Mouse (Mus musculus): ENCODE data around the gene Ifnar1. TPM values are rescaled to one million over a fixed set of nuclear protein-coding genes. Genes with fewer than 3 reads are reported as not detected.

Ifnar1 gene
- polyA plus RNA-seq, 1 experiment: 15.9 TPM

DNA sequence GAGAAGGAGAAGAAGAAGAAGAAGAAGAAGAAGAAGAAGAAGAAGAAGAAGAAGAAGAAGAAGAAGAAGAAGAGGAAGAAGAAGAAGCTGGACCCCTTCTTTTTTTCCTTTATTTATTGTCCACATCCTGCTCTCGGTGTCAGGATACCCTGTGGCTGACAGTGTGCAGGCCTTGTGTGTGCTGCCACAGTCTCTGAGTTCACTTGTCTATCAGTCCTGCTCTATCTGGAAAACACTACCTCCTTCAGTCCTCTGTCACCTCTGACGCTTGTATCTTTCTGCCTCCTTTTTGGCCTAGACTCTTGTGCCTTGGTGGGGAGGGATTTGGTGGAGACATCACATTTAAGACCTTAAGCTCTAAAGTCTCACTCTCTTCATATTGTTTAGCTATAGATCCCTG, 21.6 kb upstream of the Ifnar1 start:
- H3K27ac ChIP-seq (ENCODE audit: control insufficient read depth, insufficient read depth, low read depth, low read length, poor library complexity): no peak overlapping the region
- no peak overlapping the region for H3K4me3 ChIP-seq (replicated peaks; ENCODE audit: control insufficient read depth, low read depth, low read length)
- H3K4me1 ChIP-seq (ENCODE audit: control insufficient read depth, insufficient read depth, low read length): peaks cover 7% of the 10 kb centered on the region
- TF ChIP-seq POLR2A (IDR thresholded peaks at IDR 0.05; ENCODE audit: borderline replicate concordance, control insufficient read depth, low read depth, low read length) (no peak), CTCF (IDR thresholded peaks at IDR 0.05; ENCODE audit: control insufficient read depth, insufficient read depth, low read length) (no peak)
- WGBS: 49% methylated on average over 2 of the region's 2 CpGs

DNA sequence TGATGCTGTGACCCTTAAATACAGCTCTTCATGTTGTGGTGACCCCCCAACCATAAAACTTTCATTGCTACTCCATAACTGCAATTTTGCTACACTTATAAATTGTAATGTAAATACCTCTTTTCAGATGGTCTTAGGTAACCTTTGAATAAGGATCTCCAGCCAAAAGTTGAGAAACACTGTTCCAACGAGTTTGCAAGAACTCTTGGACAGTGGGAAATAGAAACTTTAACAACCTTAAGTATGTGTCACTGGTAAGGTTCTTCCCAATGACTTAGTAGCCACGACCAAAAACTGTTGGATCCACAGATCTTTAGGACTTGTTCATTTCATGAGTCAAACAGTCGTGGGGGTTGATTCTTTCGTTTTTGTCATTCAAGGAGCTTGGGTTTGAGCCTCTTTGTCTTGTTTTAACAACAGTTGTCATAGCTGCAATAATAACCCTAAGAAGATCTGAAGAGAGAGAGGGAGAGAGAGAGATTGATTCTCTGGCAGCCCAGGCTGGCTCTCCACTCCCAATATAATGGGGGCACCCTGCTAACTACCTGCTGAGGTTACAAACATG, 21.1 kb upstream of the Ifnar1 start:
- Histone ChIP-seq H3K4me1 (ENCODE audit: control insufficient read depth, insufficient read depth, low read length) (peaks cover 7% of the 10 kb centered on the region), H3K4me3 (replicated peaks; ENCODE audit: control insufficient read depth, low read depth, low read length) (peak overlapping the region; percentile 73), H3K27ac (ENCODE audit: control insufficient read depth, insufficient read depth, low read depth, low read length, poor library complexity) (peak overlapping the region; percentile 19; the same call in 1 of the 2 replicates)
- WGBS: 56% methylated on average over 4 of the region's 4 CpGs
- TF ChIP-seq POLR2A (IDR thresholded peaks at IDR 0.05; ENCODE audit: borderline replicate concordance, control insufficient read depth, low read depth, low read length): no peak
- TF ChIP-seq CTCF (IDR thresholded peaks at IDR 0.05; ENCODE audit: control insufficient read depth, insufficient read depth, low read length): no peak

DNA sequence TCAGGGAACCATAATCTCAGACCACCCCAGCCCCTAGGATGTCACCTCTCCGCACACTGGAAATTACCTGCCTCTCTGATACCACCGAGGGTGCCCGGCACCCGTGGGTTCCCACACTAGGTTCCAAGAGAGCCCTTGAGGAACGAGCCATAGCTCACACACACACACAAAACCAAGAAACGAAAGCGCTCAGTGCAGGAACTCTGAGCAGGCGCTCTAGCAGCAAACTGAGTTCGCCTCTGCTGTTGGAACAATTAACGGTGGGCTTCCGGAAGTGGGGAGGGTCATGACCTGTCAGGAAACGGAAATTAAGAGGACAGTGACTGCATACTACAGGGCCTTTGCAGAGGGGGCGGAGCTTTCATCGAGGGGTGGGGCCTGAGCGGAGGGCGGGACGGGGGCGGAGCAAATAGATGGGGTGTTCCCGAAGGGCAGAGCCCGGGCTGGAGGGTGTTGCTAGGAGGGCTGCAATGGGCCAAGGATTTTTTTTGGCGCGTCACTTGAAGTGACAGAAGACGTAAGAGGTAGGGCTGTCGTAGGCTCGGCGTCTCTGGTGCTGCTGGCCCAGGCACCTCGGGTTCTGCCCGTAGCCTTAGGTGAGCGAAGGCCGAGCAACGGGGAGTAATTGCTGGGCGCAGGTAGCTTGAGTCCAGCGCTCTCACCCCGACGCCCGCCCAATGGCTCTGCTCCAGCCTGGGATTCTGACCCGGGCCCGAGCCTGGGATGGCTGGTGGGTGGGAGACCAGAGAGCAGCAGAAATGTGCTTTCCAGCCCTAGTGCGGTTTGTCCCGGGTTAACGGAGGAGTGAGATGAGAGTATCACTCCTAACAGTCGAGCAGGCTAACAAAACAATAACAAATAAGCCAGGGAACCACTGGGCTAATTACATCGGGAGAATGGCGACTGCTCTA, 20.2 kb upstream of the Ifnar1 start:
- Histone ChIP-seq H3K4me1 (ENCODE audit: control insufficient read depth, insufficient read depth, low read length) (peaks cover 6% of the 10 kb centered on the region), H3K27ac (ENCODE audit: control insufficient read depth, insufficient read depth, low read depth, low read length, poor library complexity) (peak overlapping the region; percentile 94), H3K4me3 (replicated peaks; ENCODE audit: control insufficient read depth, low read depth, low read length) (peak overlapping the region; percentile 73)
- WGBS: under 1% methylated on average over 44 of the region's 44 CpGs
- peak; percentile 90 for TF ChIP-seq POLR2A (IDR thresholded peaks at IDR 0.05; ENCODE audit: borderline replicate concordance, control insufficient read depth, low read depth, low read length)
- TF ChIP-seq CTCF (IDR thresholded peaks at IDR 0.05; ENCODE audit: control insufficient read depth, insufficient read depth, low read length): no peak; the same call in 1 of the 2 replicates

DNA sequence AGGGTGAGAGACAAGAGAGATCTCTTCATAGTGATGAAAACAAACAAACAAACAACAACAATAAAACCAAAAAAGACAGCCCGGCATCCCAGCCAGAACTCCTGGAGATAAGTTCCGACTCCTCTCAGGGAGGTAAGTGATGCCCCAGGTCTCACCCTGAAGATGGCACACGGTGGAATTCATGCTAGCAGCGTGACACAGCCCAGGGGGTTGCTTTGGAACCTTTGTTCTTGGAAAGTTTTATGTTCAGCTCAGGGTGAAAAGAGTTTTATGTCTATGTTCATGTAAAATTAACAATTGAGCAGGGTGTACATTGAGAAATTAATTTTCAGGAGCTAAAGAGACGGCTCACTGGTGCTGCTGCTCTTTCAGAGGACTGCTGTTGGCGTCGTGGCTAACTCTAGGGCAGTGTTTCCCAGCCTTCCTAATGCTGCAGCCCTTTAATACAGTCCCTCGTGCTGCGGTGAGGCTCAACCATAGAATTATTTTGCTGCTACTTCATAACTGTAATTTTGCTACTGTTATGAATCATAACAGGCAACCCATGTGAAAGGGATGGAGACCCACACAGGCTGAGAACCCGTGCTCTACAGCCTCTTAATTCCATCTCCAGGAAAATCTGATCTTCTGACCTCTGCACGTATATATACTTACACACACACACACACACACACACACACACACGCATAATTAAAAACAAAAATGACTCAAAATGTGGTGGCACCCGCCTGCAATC, 19.4 kb upstream of the Ifnar1 start:
- WGBS: 50% methylated on average over 13 of the region's 13 CpGs
- Histone ChIP-seq H3K27ac (ENCODE audit: control insufficient read depth, insufficient read depth, low read depth, low read length, poor library complexity) (peak overlapping the region; percentile 20), H3K4me1 (ENCODE audit: control insufficient read depth, insufficient read depth, low read length) (peaks cover 4% of the 10 kb centered on the region), H3K4me3 (replicated peaks; ENCODE audit: control insufficient read depth, low read depth, low read length) (peak overlapping the region; percentile 73)
- TF ChIP-seq CTCF (IDR thresholded peaks at IDR 0.05; ENCODE audit: control insufficient read depth, insufficient read depth, low read length) (no peak), POLR2A (IDR thresholded peaks at IDR 0.05; ENCODE audit: borderline replicate concordance, control insufficient read depth, low read depth, low read length) (no peak)

DNA sequence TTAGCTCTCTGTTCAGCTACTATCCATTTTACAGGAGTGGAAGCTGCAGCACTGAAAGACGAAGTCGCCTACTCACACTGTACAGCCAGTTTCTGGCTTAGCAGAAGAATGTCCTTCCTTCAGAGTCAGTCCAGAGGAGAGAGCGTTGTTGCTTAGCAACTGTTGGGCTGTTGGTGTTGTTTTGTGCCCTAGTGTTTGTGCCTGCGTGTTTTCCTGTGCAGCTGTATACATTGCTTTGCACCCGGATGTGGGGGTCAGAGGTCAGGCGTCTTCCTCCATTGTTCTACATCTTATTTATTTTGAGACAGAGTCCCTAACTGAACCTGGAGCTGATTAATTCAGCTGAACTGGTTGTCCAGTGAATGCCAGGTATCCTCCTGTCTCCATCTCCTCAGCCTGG, 18.5 kb upstream of the Ifnar1 start:
- H3K27ac ChIP-seq (ENCODE audit: control insufficient read depth, insufficient read depth, low read depth, low read length, poor library complexity): no peak overlapping the region
- peak overlapping the region; percentile 73 for H3K4me3 ChIP-seq (replicated peaks; ENCODE audit: control insufficient read depth, low read depth, low read length)
- WGBS: 84% methylated on average over 6 of the region's 6 CpGs
- no peak for TF ChIP-seq CTCF (IDR thresholded peaks at IDR 0.05; ENCODE audit: control insufficient read depth, insufficient read depth, low read length)
- no peak for TF ChIP-seq POLR2A (IDR thresholded peaks at IDR 0.05; ENCODE audit: borderline replicate concordance, control insufficient read depth, low read depth, low read length)
- H3K4me1 ChIP-seq (ENCODE audit: control insufficient read depth, insufficient read depth, low read length): peaks cover 3% of the 10 kb centered on the region; the same call in 1 of the 2 replicates

DNA sequence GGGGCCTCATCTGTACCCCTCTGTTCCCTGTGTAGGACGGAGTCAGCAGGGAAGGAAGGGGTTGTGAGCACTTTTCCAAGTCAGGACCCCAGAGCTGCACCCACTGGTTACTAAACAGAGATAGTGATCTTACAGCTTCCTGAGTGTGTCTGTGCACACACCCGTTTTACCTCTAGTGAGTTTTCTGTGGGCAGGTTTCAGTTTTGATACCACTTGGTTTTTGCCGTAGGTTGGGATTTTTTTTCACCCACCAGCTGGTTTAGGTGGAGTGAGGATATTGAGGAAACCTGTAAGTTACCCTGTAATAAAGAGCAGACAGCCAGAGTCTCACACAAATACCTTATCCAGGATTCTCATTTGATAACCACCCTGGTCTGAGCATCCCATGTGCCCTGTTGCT, 14.6 kb upstream of the Ifnar1 start:
- Histone ChIP-seq H3K4me3 (replicated peaks; ENCODE audit: control insufficient read depth, low read depth, low read length) (no peak overlapping the region), H3K4me1 (ENCODE audit: control insufficient read depth, insufficient read depth, low read length) (peaks cover 3% of the 10 kb centered on the region; the same call in 1 of the 2 replicates), H3K27ac (ENCODE audit: control insufficient read depth, insufficient read depth, low read depth, low read length, poor library complexity) (no peak overlapping the region; the same call in 1 of the 2 replicates)
- TF ChIP-seq POLR2A (IDR thresholded peaks at IDR 0.05; ENCODE audit: borderline replicate concordance, control insufficient read depth, low read depth, low read length) (no peak), CTCF (IDR thresholded peaks at IDR 0.05; ENCODE audit: control insufficient read depth, insufficient read depth, low read length) (no peak)
- 28% methylated on average over 3 of the region's 3 CpGs for WGBS

DNA sequence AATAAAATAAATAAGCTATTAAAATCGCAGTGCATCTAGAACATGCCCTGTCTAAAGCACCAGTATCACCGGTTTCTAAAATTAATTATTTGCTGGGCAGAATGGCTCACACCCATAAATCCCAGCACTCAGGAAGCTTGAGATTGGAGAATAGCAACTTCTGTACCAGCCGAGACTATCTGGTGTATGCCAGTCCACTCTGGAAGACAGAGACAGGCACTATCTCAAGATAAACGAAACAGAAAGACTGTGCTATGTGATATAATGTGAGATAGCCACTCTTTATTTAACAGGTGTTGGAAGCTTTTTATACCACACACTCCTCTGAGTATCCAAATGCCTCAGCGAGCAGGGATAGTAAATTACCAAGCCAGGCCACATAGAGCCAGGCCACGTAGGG, 13.6 kb upstream of the Ifnar1 start:
- peaks cover 1% of the 10 kb centered on the region; the same call in 1 of the 2 replicates for H3K4me1 ChIP-seq (ENCODE audit: control insufficient read depth, insufficient read depth, low read length)
- H3K4me3 ChIP-seq (replicated peaks; ENCODE audit: control insufficient read depth, low read depth, low read length): no peak overlapping the region
- WGBS: 69% methylated on average over 6 of the region's 6 CpGs
- TF ChIP-seq POLR2A (IDR thresholded peaks at IDR 0.05; ENCODE audit: borderline replicate concordance, control insufficient read depth, low read depth, low read length): no peak
- TF ChIP-seq CTCF (IDR thresholded peaks at IDR 0.05; ENCODE audit: control insufficient read depth, insufficient read depth, low read length): no peak
- H3K27ac ChIP-seq (ENCODE audit: control insufficient read depth, insufficient read depth, low read depth, low read length, poor library complexity): no peak overlapping the region

DNA sequence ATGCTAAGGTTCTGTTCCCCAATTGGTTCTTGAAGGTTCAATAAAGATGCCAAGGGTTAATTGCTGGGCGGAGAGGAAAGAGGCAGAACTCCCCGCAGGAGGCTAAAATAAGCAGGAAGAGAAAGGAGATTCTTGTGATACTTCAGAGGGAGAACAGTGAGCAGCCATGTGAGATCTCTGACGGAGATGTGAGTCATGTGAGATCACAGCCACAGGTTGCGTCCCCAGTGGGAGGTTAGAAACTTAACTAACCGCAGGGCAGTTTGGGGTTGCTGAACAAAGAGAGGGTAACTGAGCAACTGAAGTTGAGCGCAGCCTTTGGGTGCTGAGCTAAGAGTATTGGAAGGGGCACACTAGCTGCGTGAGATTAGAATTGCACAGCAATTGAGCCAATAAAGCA, 9.3 kb upstream of the Ifnar1 start:
- no peak for TF ChIP-seq CTCF (IDR thresholded peaks at IDR 0.05; ENCODE audit: control insufficient read depth, insufficient read depth, low read length)
- no peak for TF ChIP-seq POLR2A (IDR thresholded peaks at IDR 0.05; ENCODE audit: borderline replicate concordance, control insufficient read depth, low read depth, low read length)
- 60% methylated on average over 7 of the region's 7 CpGs for WGBS
- Histone ChIP-seq H3K4me3 (replicated peaks; ENCODE audit: control insufficient read depth, low read depth, low read length) (no peak overlapping the region), H3K27ac (ENCODE audit: control insufficient read depth, insufficient read depth, low read depth, low read length, poor library complexity) (no peak overlapping the region), H3K4me1 (ENCODE audit: control insufficient read depth, insufficient read depth, low read length) (no peaks in the 10 kb centered on the region)

Measured in bone marrow, adult 2 months (tissue).